Mouse (Mus musculus) limb, embryonic 14.5 days (tissue): Measurements from ENCODE around the gene Lama1. TPM values are rescaled to one million over a fixed set of nuclear protein-coding genes. Genes with fewer than 3 reads are reported as not detected.

Experiments used
- ATAC-seq: fragments of 200-750 bp; cut with Nextera tagmentation; 2 replicates; pipeline ENCODE4 v1.8.0; 2017; ENCODE audit warnings: low read depth, moderate number of reproducible peaks, moderate TSS enrichment; ENCODE audit not compliant: low FRiP score
- DNase-seq: peaks from one replicate; pipeline ENCODE4 v3.0.0-alpha.2; 2015; ENCODE audit warnings: low spot score
- H3K27ac ChIP-seq: fragments of 300-500 bp; sonication (generic); replicated peaks from 2 replicates; pipeline ENCODE4 v1.5.1; 2014; ENCODE audit warnings: low read depth, mild to moderate bottlenecking, low read length, moderate library complexity, mixed read lengths
- H3K27me3 ChIP-seq: fragments of 300-500 bp; sonication (generic); 2 replicates; pipeline ENCODE4 v1.6.1; 2014; ENCODE audit warnings: low read length, mixed read lengths; ENCODE audit not compliant: control insufficient read depth, insufficient read depth
- H3K36me3 ChIP-seq: fragments of 300-500 bp; sonication (generic); 2 replicates; pipeline ENCODE4 v1.6.1; 2014; ENCODE audit warnings: mild to moderate bottlenecking, low read length, moderate library complexity, mixed read lengths; ENCODE audit not compliant: control insufficient read depth, insufficient read depth
- H3K4me1 ChIP-seq: fragments of 300-500 bp; sonication (generic); 2 replicates; pipeline ENCODE4 v1.6.1; 2014; ENCODE audit warnings: antibody characterized with exemption, low read length, mixed read lengths; ENCODE audit not compliant: control insufficient read depth, insufficient read depth
- H3K4me2 ChIP-seq: fragments of 300-500 bp; sonication (generic); replicated peaks from 2 replicates; pipeline ENCODE4 v1.6.1; 2014; ENCODE audit warnings: low read depth, mild to moderate bottlenecking, low read length, moderate library complexity; ENCODE audit not compliant: severe bottlenecking
- H3K4me3 ChIP-seq: fragments of 300-500 bp; sonication (generic); replicated peaks from 2 replicates; pipeline ENCODE4 v1.5.1; 2014; ENCODE audit warnings: low read length
- H3K9ac ChIP-seq: fragments of 300-500 bp; sonication (generic); 2 replicates; pipeline ENCODE4 v1.6.1; 2014; ENCODE audit warnings: mild to moderate bottlenecking, low read depth, low read length, moderate library complexity; ENCODE audit not compliant: severe bottlenecking
- H3K9me3 ChIP-seq: fragments of 300-500 bp; sonication (generic); 2 replicates; pipeline ENCODE4 v1.6.1; 2016; ENCODE audit warnings: low read length; ENCODE audit not compliant: control insufficient read depth
- POLR2A ChIP-seq: fragments of 200-500 bp; IDR thresholded peaks from 2 replicates; pipeline ENCODE4 v1.8.0; 2012; ENCODE audit warnings: inconsistent platforms, mild to moderate bottlenecking, moderate library complexity, borderline replicate concordance; ENCODE audit not compliant: insufficient read depth, insufficient read length; ENCODE audit errors: extremely low read depth
- WGBS: fragments of 180-500 bp; shearing (Covaris S2); extraction: QIAGEN DNeasy Blood & Tissue Kit; methylation state at CpG from one replicate; pipeline ENCODE4 v1.1.7; 2014; 5-methylcytosine and 5-hydroxymethylcytosine counted together
- polyA plus RNA-seq, 2 experiments: library from polyadenylated mRNA; depleted of rRNA in 1 of 2; stranded (reverse) in 1 of 2; unstranded in 1 of 2; fragments of >200 nt; fragmentation: Nextera tagmentation in 1 of 2; extraction: Ambion mirVana in 1 of 2; gene quantifications; 2 replicates each; pipeline versions ENCODE4 v1.2.1 to v1.2.3; 2012 to 2014

Lama1 gene
- polyA plus RNA-seq, 2 experiments = 4.0 to 4.1 TPM

DNA sequence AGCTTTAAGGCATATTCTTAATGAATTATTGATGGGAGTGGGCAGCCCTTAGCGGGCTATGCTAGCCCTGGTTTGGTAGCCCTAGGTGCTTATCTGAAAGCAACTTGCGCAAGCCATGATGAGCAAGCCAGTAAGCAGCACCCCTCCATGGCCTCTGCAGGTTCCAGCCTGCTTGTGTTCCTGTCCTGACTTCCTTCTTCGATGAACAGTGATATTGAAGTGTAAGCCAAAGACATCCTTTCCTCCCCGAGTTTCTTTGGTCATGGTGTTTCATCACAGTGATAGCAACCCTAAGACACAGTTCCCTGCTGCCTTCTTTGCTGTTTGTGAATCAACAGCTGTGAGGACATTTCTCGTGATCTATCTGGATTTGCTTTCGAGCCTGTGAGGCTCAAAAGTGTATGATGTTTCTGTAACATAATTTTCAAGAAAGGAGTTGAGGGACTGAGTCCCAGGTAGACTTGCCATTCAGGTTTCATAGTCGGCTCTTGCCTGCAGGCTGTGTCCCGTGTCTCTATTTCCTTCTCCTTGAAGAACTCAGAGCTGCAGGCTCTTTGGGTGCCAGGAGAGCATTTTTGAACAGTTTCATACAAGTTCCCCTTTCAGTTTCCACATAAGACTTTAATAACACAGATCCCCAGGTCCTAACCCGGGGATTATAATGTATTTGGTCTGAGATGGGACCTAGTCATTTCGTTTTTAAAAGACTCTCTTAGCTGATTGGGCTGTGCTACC, 8.1 kb downstream of the Lama1 start:
- H3K36me3 ChIP-seq = no peaks in the 10 kb centered on the region
- H3K9me3 ChIP-seq = no peaks in the 10 kb centered on the region
- H3K27ac ChIP-seq = no peak overlapping the region
- no peak overlapping the region for H3K4me2 ChIP-seq
- DNase-seq = no peak
- WGBS = 75% methylated on average over 10 of the region's 10 CpGs
- TF ChIP-seq POLR2A = no peak
- ATAC-seq = no peak
- peaks cover 23% of the 10 kb centered on the region for H3K4me1 ChIP-seq
- no peak overlapping the region for H3K4me3 ChIP-seq
- no peaks in the 10 kb centered on the region for H3K27me3 ChIP-seq
- H3K9ac ChIP-seq = no peak overlapping the region

DNA sequence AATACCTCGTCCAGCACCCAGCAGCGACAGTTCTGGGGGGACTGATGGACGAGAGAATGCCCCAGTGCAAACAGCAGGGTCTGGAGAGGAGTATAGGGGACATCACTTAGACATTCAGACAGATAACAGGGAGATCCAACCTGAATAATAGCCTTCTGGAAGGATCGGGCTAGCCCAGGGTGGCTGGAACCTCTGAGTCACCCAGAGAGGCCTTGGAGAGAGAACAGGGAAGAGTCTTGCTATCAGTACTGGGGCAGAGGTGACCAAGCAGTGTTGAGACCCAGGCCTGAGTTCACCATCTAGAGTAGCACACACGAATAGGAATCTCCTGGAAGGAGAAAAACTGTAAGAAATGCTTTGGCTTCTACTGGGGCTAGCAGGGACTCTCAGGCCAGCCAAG, 9.3 kb downstream of the Lama1 start:
- no peak overlapping the region for H3K9ac ChIP-seq
- 87% methylated on average over 5 of the region's 5 CpGs for WGBS
- no peaks in the 10 kb centered on the region for H3K27me3 ChIP-seq
- DNase-seq (no peak), ATAC-seq (no peak)
- no peak overlapping the region for H3K27ac ChIP-seq
- no peak overlapping the region for H3K4me2 ChIP-seq
- peaks cover 23% of the 10 kb centered on the region for H3K4me1 ChIP-seq
- H3K36me3 ChIP-seq = no peaks in the 10 kb centered on the region
- TF ChIP-seq POLR2A = no peak
- H3K9me3 ChIP-seq = no peaks in the 10 kb centered on the region
- H3K4me3 ChIP-seq = no peak overlapping the region

DNA sequence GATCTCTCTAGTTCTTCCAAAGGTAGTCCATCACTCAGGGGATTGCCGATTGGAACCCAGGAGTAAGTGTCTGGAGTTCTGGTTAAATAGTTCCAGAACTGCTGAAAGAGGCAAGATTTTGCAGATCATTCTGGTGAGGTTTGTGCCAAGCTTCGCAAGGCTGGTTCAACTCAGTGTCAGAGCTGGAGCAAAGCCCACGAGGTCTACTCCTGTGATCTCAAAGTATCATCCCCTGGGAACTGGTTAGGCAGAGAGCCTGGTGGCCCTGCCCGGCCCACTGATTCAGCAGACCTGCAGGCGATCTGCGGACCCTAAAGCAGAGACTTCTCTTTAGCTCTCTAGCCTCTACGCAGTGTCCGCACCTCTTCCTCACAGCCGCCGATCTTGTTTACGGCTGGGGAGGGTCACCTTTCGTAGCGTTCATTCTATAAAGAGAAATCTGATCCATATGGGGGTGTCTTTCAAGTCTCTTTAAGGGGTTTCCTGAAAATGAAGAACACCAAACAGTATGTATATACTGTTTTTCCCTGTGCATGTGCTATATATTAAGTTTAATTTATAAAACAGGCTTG, 10.8 kb downstream of the Lama1 start:
- peaks cover 23% of the 10 kb centered on the region for H3K4me1 ChIP-seq
- TF ChIP-seq POLR2A = no peak
- H3K27ac ChIP-seq = peak overlapping the region; percentile 28
- no peak overlapping the region for H3K4me3 ChIP-seq
- WGBS = 22% methylated on average over 13 of the region's 13 CpGs
- peak overlapping the region; percentile 31; the same call in 1 of the 2 replicates for H3K4me2 ChIP-seq
- H3K27me3 ChIP-seq = no peaks in the 10 kb centered on the region
- H3K9me3 ChIP-seq = no peaks in the 10 kb centered on the region
- no peak overlapping the region for H3K9ac ChIP-seq
- DNase-seq (no peak), ATAC-seq (peak; percentile 50; the same call in 1 of the 2 replicates)
- H3K36me3 ChIP-seq = no peaks in the 10 kb centered on the region

DNA sequence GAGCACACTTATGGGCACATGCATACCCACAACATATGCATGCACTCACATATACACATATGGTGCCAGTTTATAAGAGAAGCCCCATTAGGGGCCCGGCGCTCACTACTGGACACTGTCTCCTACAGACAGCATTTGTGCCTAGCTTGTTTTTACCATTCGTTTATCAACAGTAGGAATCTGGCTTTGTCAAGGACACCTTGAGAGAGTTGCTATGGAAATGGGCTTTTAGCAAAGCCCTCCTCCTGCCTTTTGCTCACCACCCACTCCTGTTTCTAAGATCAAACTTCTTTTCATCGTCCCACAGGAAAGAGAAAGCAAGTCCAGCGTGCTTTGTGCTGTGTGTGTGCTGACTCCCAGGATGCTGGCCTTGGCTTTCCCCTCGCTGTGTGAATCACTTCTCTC, 13.3 kb downstream of the Lama1 start:
- WGBS = 60% methylated on average over 6 of the region's 6 CpGs
- H3K27me3 ChIP-seq = no peaks in the 10 kb centered on the region
- peaks cover 23% of the 10 kb centered on the region for H3K4me1 ChIP-seq
- H3K36me3 ChIP-seq = no peaks in the 10 kb centered on the region
- H3K9ac ChIP-seq = no peak overlapping the region
- no peak overlapping the region for H3K4me3 ChIP-seq
- no peaks in the 10 kb centered on the region for H3K9me3 ChIP-seq
- DNase-seq (no peak), ATAC-seq (no peak)
- no peak for TF ChIP-seq POLR2A
- H3K4me2 ChIP-seq = no peak overlapping the region
- no peak overlapping the region for H3K27ac ChIP-seq

DNA sequence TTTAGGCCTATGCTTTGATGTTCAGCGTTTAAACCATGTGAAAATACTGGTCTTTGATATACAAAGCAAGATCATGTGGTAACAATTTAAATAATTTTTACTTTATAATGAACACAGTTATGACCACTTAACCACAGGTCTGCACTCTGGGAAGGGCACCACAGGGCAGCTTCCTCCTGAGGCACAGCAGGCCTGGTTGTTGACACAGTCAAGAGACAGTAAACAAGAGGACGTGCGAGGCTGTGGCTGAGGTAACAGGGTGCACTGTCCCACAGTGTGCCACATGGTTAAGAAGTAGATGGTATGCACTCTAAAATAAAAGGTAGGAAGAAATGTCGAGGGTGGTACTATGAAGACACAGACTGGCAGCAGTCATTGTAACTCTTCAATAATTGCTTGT, 14.3 kb downstream of the Lama1 start:
- Histone ChIP-seq H3K9ac (no peak overlapping the region), H3K4me2 (no peak overlapping the region), H3K9me3 (no peaks in the 10 kb centered on the region), H3K27me3 (no peaks in the 10 kb centered on the region), H3K27ac (no peak overlapping the region), H3K4me3 (no peak overlapping the region), H3K4me1 (peaks cover 22% of the 10 kb centered on the region), H3K36me3 (no peaks in the 10 kb centered on the region)
- ATAC-seq (no peak; the same call in 1 of the 2 replicates), DNase-seq (no peak)
- WGBS = 43% methylated on average over 4 of the region's 4 CpGs
- no peak for TF ChIP-seq POLR2A
